Mouse (Mus musculus): ENCODE results near the gene Eln. TPM values are rescaled to one million over a fixed set of nuclear protein-coding genes. Genes with fewer than 3 reads are reported as not detected.
A peak's percentile ranks its signal among the peaks of the same experiment; 100 is the strongest.

Eln gene
- total and polyA plus RNA-seq, 3 experiments, result not detected

DNA sequence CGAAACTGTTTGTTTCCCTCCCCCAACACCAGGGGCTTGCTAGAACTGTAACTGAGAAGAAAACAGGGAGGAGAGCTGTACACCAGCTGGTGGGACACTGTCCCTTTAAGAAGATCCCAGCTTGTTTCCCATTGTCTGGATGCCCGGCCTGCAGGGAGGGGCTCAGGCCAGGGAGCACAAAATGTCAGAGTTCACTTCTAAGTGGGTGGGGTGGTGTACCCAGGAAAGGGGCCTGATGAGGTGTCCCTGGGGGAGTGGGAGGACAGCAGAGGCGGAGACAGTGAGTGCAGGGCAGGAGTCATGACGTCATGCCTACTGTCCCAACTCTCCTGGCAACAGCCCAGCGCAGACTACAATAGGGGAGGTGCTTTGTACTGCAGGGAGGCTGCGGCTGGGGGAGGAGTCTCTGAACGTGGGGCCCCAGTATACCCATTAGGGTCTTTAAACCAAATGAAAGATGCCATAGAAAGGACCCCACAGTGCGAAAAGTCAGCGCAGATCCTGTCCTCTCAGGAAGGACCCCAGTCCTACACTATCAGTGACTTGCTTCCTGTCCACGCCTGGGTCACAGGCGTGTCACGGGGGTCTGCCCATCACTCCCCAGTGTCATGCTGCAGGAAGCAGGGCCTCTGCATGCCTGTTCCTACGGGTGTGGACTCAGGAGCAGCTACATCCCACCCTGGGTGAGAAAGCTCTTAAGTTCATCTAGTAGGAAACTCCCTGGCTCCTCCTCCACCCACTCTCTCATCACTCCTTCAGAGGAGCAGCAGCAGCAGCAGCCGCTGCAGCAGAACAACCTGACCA is 71.0 kb downstream of the Eln start:
- dilution Hi-C loops (cut with MboI; ENCODE audit: extremely low pct_ligation_motif_present, extremely low pct_unique_long_range_greater_than_20kb, low sequenced_read_pairs), result no loop called here

DNA sequence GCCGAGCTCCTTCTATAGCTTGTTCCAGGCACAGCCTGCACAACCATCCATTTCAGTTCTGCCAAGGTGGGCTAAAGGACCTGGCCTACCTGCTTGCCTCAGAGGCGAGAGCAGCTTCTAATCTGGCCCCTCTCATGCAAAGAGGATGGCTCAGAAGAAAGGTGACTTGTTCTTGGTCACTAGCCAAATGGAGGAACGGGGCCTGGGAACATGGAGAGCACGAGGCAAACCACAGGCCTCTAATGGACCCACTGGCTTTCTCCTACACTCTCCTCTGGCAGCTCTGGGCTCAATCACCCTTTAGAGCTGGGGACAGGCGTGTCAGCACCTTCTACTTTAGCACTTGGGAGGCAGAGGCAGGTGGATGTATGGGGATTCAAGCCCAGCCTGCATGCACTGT is 72.1 kb downstream of the Eln start:
- dilution Hi-C loops (cut with MboI; ENCODE audit: extremely low pct_ligation_motif_present, extremely low pct_unique_long_range_greater_than_20kb, low sequenced_read_pairs), result no loop called here
- in situ Hi-C loops (cut with MboI; ENCODE audit: low pct_ligation_motif_present, low pct_unique_long_range_greater_than_20kb, low sequenced_read_pairs), result no loop called here
- H3K4me1 ChIP-seq (ENCODE audit: control insufficient read depth in 1 of 2, insufficient read depth in 2 of 2), result peaks cover 31 to 61% of the 10 kb centered on the region in 2 experiments

More for the DNA sequence above, 71.0 kb downstream of the Eln start:
- DNase-seq (ENCODE audit: extremely low read depth), result peak; percentile 51
- peaks cover 31 to 67% of the 10 kb centered on the region in 2 experiments for H3K4me1 ChIP-seq (ENCODE audit: control insufficient read depth in 1 of 2, insufficient read depth in 2 of 2)
- H3K36me3 ChIP-seq (replicated peaks in 1 of 2; ENCODE audit: control insufficient read depth in 1 of 2, insufficient read depth in 1 of 2, low read length in 1 of 2), result peaks cover 4 to 44% of the 10 kb centered on the region in 2 experiments
- no peaks in the 10 kb centered on the region for H3K79me2 ChIP-seq (replicated peaks; ENCODE audit: control insufficient read depth, extremely low read depth, insufficient read depth, poor library complexity, severe bottlenecking)
- TF ChIP-seq CHD1 (IDR thresholded peaks at IDR 0.05; ENCODE audit: low read depth, low read length) (no peak), EP300 (IDR thresholded peaks at IDR 0.05; ENCODE audit: low read length) (no peak), KAT2A (IDR thresholded peaks at IDR 0.05; ENCODE audit: insufficient replicate concordance, low read length) (no peak), PAX5 (IDR thresholded peaks at IDR 0.05; ENCODE audit: low read length) (no peak), ZKSCAN1 (IDR thresholded peaks at IDR 0.05; ENCODE audit: borderline replicate concordance, low read depth, low read length) (no peak), USF1 (IDR thresholded peaks at IDR 0.05; ENCODE audit: low read depth, low read length) (no peak), MAFK (IDR thresholded peaks at IDR 0.05; ENCODE audit: insufficient replicate concordance, low read length) (no peak), ZMIZ1 (IDR thresholded peaks at IDR 0.05; ENCODE audit: low read depth, low read length) (no peak), USF2 (conservative IDR thresholded peaks at IDR 0.05; ENCODE audit: low read depth, low read length) (no peak), E2F4 (IDR thresholded peaks at IDR 0.05; ENCODE audit: insufficient replicate concordance, low read depth, low read length) (no peak), BHLHE40 (IDR thresholded peaks at IDR 0.05; ENCODE audit: low read depth, low read length) (no peak), HCFC1 (IDR thresholded peaks at IDR 0.05; ENCODE audit: low read depth, low read length) (no peak), JUN (IDR thresholded peaks at IDR 0.05; ENCODE audit: insufficient read depth, low read depth, low read length) (no peak), IRF4 (IDR thresholded peaks at IDR 0.05; ENCODE audit: low read depth, low read length) (no peak), RAD21 (IDR thresholded peaks at IDR 0.05; ENCODE audit: low read depth, low read length) (no peak), MAX (IDR thresholded peaks at IDR 0.05; ENCODE audit: low read length) (no peak), NRF1 (IDR thresholded peaks at IDR 0.05; ENCODE audit: low read depth, low read length) (no peak), TCF12 (IDR thresholded peaks at IDR 0.05; ENCODE audit: low read depth, low read length) (no peak)
- no peak overlapping the region for H3K4me2 ChIP-seq (ENCODE audit: insufficient read depth, low read depth, poor library complexity, severe bottlenecking)
- no peak overlapping the region for H3K9ac ChIP-seq (ENCODE audit: insufficient read depth, low read depth)
- no peak overlapping the region for H3K27ac ChIP-seq (ENCODE audit: insufficient read depth, low read depth)
- H3K27me3 ChIP-seq (replicated peaks), result no peaks in the 10 kb centered on the region
- peak overlapping the region in 2 of 3 experiments; percentile 13 to 59 for H3K4me3 ChIP-seq (replicated peaks in 1 of 3; ENCODE audit: low read depth in 2 of 3, low read length in 2 of 3, poor library complexity in 1 of 3)
- no peaks in the 10 kb centered on the region for H3K9me3 ChIP-seq (replicated peaks; ENCODE audit: low read length)
- in situ Hi-C loops (cut with MboI; ENCODE audit: low pct_ligation_motif_present, low pct_unique_long_range_greater_than_20kb, low sequenced_read_pairs), result no loop called here

More for the DNA sequence above, 72.1 kb downstream of the Eln start:
- Histone ChIP-seq H3K4me2 (ENCODE audit: insufficient read depth, low read depth, poor library complexity, severe bottlenecking) (no peak overlapping the region), H3K9me3 (replicated peaks; ENCODE audit: low read length) (no peaks in the 10 kb centered on the region), H3K27ac (ENCODE audit: insufficient read depth, low read depth) (no peak overlapping the region), H3K27me3 (replicated peaks) (no peaks in the 10 kb centered on the region), H3K36me3 (replicated peaks in 1 of 2; ENCODE audit: control insufficient read depth in 1 of 2, insufficient read depth in 1 of 2, low read length in 1 of 2) (peaks cover 8 to 43% of the 10 kb centered on the region in 2 experiments), H3K4me3 (replicated peaks in 1 of 3; ENCODE audit: low read depth in 2 of 3, low read length in 2 of 3, poor library complexity in 1 of 3) (no peak overlapping the region), H3K9ac (ENCODE audit: insufficient read depth, low read depth) (no peak overlapping the region), H3K79me2 (replicated peaks; ENCODE audit: control insufficient read depth, extremely low read depth, insufficient read depth, poor library complexity, severe bottlenecking) (no peaks in the 10 kb centered on the region)
- no peak for TF ChIP-seq POLR2AphosphoS2 (IDR thresholded peaks at IDR 0.05; ENCODE audit: low read depth, low read length)
- no peak for TF ChIP-seq MEF2A (IDR thresholded peaks at IDR 0.05; ENCODE audit: borderline replicate concordance, low read depth, low read length)
- TF ChIP-seq RAD21 (IDR thresholded peaks at IDR 0.05; ENCODE audit: low read depth, low read length), result no peak
- no peak for TF ChIP-seq UBTF (IDR thresholded peaks at IDR 0.05; ENCODE audit: low read depth, low read length)
- TF ChIP-seq MYC (IDR thresholded peaks at IDR 0.05; ENCODE audit: low read depth, low read length), result no peak
- no peak for TF ChIP-seq ELF1 (IDR thresholded peaks at IDR 0.05; ENCODE audit: low read depth, low read length)
- TF ChIP-seq NELFE (IDR thresholded peaks at IDR 0.05; ENCODE audit: low read depth, low read length), result no peak
- TF ChIP-seq HCFC1 (IDR thresholded peaks at IDR 0.05; ENCODE audit: low read depth, low read length), result no peak
- no peak for TF ChIP-seq TCF12 (IDR thresholded peaks at IDR 0.05; ENCODE audit: low read depth, low read length)
- TF ChIP-seq TBP (conservative IDR thresholded peaks at IDR 0.05; ENCODE audit: low read depth, low read length), result no peak
- TF ChIP-seq ZC3H11A (IDR thresholded peaks at IDR 0.05; ENCODE audit: low read depth, low read length), result no peak
- TF ChIP-seq CHD2 (IDR thresholded peaks at IDR 0.05; ENCODE audit: low read length), result no peak
- no peak for TF ChIP-seq E2F4 (IDR thresholded peaks at IDR 0.05; ENCODE audit: insufficient replicate concordance, low read depth, low read length)
- TF ChIP-seq SIN3A (IDR thresholded peaks at IDR 0.05; ENCODE audit: low read length), result no peak
- TF ChIP-seq GABPA (IDR thresholded peaks at IDR 0.05; ENCODE audit: insufficient replicate concordance, low read depth, low read length), result no peak
- TF ChIP-seq MAZ (IDR thresholded peaks at IDR 0.05; ENCODE audit: low read depth, low read length), result no peak
- no peak for DNase-seq (ENCODE audit: extremely low read depth)

Data from CH12.LX (cell line).